Mouse (Mus musculus) ES-E14 (cell line): ENCODE measurements at regions not wholly inside any gene's neighbourhood (a gene's known extent, or its start where the extent isn't known, plus 50 kb on each side); places are given as distances from the start of the nearest gene placed in this dataset.

ENCODE experiments used
- CHD2 ChIP-seq: IDR thresholded peaks from 2 replicates; pipeline ENCODE4 v1.6.1; 2014; ENCODE audit warnings: mild to moderate bottlenecking, low read depth, low read length, inconsistent platforms
- HCFC1 ChIP-seq: IDR thresholded peaks from 2 replicates; pipeline ENCODE4 v1.6.1; 2012; ENCODE audit warnings: low read length, inconsistent platforms, borderline replicate concordance; ENCODE audit not compliant: insufficient read depth
- MAFK ChIP-seq: IDR thresholded peaks from 2 replicates; pipeline ENCODE4 v1.6.1; 2014; ENCODE audit warnings: mild to moderate bottlenecking, low read depth, low read length, inconsistent platforms; ENCODE audit not compliant: insufficient read depth
- ZC3H11A ChIP-seq: IDR thresholded peaks from 2 replicates; pipeline ENCODE4 v1.6.1; 2012; ENCODE audit warnings: low read depth, mild to moderate bottlenecking, inconsistent platforms, low read length, borderline replicate concordance
- ZNF384 ChIP-seq: IDR thresholded peaks from 2 replicates; pipeline ENCODE4 v1.6.1; 2012; ENCODE audit warnings: low read depth, low read length, inconsistent platforms

GRCm38 (mm10) chr12:109738911-109739310, 138.8 kb upstream of the Rtl1 start:
- TF ChIP-seq HCFC1 (no peak), CHD2 (no peak), ZC3H11A (no peak), MAFK (no peak), ZNF384 (no peak)
